ENCODE assay signal across 16 mouse cellular contexts in the genomic region with DNA sequence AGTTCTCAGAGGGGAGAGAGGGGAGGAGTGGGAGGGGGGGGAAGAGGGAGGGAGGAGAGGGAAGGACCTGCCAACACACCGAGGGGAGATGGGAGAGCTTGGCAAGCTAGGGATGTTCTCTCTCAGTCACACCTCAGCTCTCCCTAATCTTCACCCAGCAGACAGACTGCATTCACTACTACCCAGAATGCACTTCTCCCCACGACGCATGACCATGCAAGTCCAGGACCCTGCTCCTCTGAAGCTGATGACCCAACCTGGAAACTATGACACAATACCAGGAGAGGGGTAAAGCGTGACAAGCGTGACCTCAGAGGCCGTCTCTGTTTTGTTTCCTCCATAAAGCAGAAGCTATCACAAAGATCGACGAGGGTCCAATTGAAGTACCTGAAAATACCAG.
DNase-seq lines count a peak whose midpoint lies in the region; ATAC-seq and TF ChIP-seq lines count a peak whose summit lies in the region.
"Had no signal": no experiment of that assay in that cellular context is flagged by ENCODE, and none has a peak within 500 bp of the region (broad histone marks: within the 10 kb centered on the region; RNA-seq: fewer than 3 reads in every experiment).

No protein-coding gene starts in this region.

- TF ChIP-seq CTCF in cerebellum, adult 2 months (IDR thresholded peaks at IDR 0.05; ENCODE audit: borderline replicate concordance, insufficient read depth, low read depth, low read length) = no peak

- H3K36me3 ChIP-seq in limb, embryonic 12.5 days = no peaks in the 10 kb centered on the region
- no peaks in the 10 kb centered on the region for H3K36me3 ChIP-seq in limb, embryonic 10.5 days
- no peaks in the 10 kb centered on the region for H3K36me3 ChIP-seq in splenic B cell, adult 2 months (ENCODE audit: control insufficient read depth, insufficient read depth, low read length, poor library complexity, severe bottlenecking)
- H3K36me3 ChIP-seq: midbrain, embryonic 12.5 days had no signal

- peaks cover 35% of the 10 kb centered on the region for H3K4me1 ChIP-seq in limb, embryonic 12.5 days (replicated peaks)
- peaks cover 42% of the 10 kb centered on the region for H3K4me1 ChIP-seq in limb, embryonic 10.5 days
- H3K4me1 ChIP-seq in cerebellum, adult 2 months (ENCODE audit: control insufficient read depth, insufficient read depth, low read length) = peaks cover 69% of the 10 kb centered on the region

- H3K9me3 ChIP-seq in limb, embryonic 12.5 days = no peaks in the 10 kb centered on the region
- no peaks in the 10 kb centered on the region for H3K9me3 ChIP-seq in limb, embryonic 10.5 days (replicated peaks)
- H3K9me3 ChIP-seq: midbrain, embryonic 12.5 days had no signal

- WGBS in limb, embryonic 12.5 days = 82% methylated on average over 8 of the region's 8 CpGs
- WGBS in limb, embryonic 10.5 days = 78% methylated on average over 8 of the region's 8 CpGs
- 58% methylated on average over 8 of the region's 8 CpGs for WGBS in cerebellum, adult 2 months

- no peak for ATAC-seq in limb, embryonic 12.5 days (ENCODE audit: insufficient number of reproducible peaks, insufficient read depth, low FRiP score, low TSS enrichment, low read depth)
- peak; percentile 66 for ATAC-seq in erythroblast, adult 5-6 weeks (replicated peaks; ENCODE audit: low FRiP score, poor library complexity, severe bottlenecking)
- ATAC-seq: forebrain, postnatal 0 days; inflammation-experienced regulatory T-cells, adult 6 months had no signal

- H3K27me3 ChIP-seq in limb, embryonic 12.5 days = no peaks in the 10 kb centered on the region
- no peaks in the 10 kb centered on the region for H3K27me3 ChIP-seq in limb, embryonic 10.5 days (ENCODE audit: low read depth, poor library complexity, severe bottlenecking)
- no peaks in the 10 kb centered on the region for H3K27me3 ChIP-seq in splenic B cell, adult 2 months (ENCODE audit: control insufficient read depth, insufficient read depth, low read length, poor library complexity, severe bottlenecking)
- H3K27me3 ChIP-seq in cerebellum, adult 2 months (ENCODE audit: control insufficient read depth, insufficient read depth, low read length) = no peaks in the 10 kb centered on the region
- H3K27me3 ChIP-seq: midbrain, embryonic 12.5 days had no signal

- DNase-seq in limb, embryonic 10.5 days (ENCODE audit: low spot score) = no peak
- peak; percentile 55 for DNase-seq in heart, postnatal 4 days
- peak; percentile 78 for DNase-seq in splenic B cell, adult 2 months (ENCODE audit: low read depth, low spot score)
- no peak for DNase-seq in adrenal gland, adult 18-20 months (ENCODE audit: low spot score in 2 of 2)
- DNase-seq in cerebellum, adult 2 months = no peak
- DNase-seq: adrenal gland, postnatal 36 days; cerebellum, postnatal 14 days; forebrain, postnatal 0 days; kidney, adult 9 months; lung, postnatal 10 days; thymus, postnatal 25 days had no signal

- H3K27ac ChIP-seq in limb, embryonic 12.5 days = peak overlapping the region; percentile 12; the same call in 1 of the 2 replicates
- H3K27ac ChIP-seq in limb, embryonic 10.5 days = no peak overlapping the region
- no peak overlapping the region for H3K27ac ChIP-seq in cerebellum, adult 2 months (ENCODE audit: insufficient read depth, low read length)
- H3K27ac ChIP-seq: midbrain, embryonic 12.5 days; stomach, postnatal 0 days had no signal

- H3K4me2 ChIP-seq in limb, embryonic 12.5 days = no peak overlapping the region
- H3K4me2 ChIP-seq: midbrain, embryonic 12.5 days had no signal

- H3K4me3 ChIP-seq in limb, embryonic 12.5 days (replicated peaks) = no peak overlapping the region
- H3K4me3 ChIP-seq in limb, embryonic 10.5 days = no peak overlapping the region
- H3K4me3 ChIP-seq in cerebellum, adult 2 months (replicated peaks; ENCODE audit: insufficient read depth, low read depth, low read length) = no peak overlapping the region
- H3K4me3 ChIP-seq: midbrain, embryonic 12.5 days had no signal

- no peak for TF ChIP-seq POLR2A in cerebellum, adult 2 months (IDR thresholded peaks at IDR 0.05; ENCODE audit: borderline replicate concordance, insufficient read depth, low read length)

- no peak overlapping the region for H3K9ac ChIP-seq in limb, embryonic 12.5 days (replicated peaks)
- H3K9ac ChIP-seq: forebrain, postnatal 0 days; midbrain, embryonic 12.5 days had no signal

Comparison
In these comparisons a context has a peak if more than half of its experiments do, and no peak if none do; other contexts are left out.
1. DNase-seq: peak in heart, postnatal 4 days (single experiment) and splenic B cell, adult 2 months (single experiment); none in limb, embryonic 10.5 days (single experiment), adrenal gland, adult 18-20 months (0 of 2) and cerebellum, adult 2 months (0 of 2).